Mouse (Mus musculus): ENCODE results near the gene Cfap36. TPM values are rescaled to one million over a fixed set of nuclear protein-coding genes. Genes with fewer than 3 reads are reported as not detected.

Cfap36 gene
- polyA plus RNA-seq, 1 experiment = 14.5 TPM

DNA sequence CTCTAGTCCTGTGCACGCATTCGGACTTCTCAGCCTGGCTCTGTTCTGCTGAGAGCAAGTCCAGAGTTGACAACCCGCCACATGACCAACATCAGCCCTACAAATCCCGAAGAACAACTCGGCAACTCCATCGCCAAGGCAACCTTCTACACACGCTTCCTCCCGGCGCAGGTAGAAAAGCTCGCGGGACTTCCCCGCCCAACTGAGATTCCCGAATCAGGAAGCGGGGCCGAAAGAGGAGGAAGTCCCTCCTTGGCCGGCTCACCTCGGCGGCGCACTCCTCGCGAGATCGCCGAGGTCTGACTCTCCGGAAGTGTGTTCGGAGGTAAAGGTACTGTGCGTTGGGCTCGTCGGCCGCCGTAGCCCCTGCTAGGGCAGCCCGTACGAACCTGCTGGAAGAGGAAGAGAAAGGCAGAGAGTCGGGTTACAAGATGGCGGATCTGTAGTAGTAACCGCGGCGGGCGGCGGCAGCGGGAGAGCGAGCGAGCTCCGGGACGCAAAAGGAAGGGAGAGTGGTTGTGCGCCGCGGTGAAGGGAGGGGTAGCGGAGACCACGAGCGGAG lies 74.6 kb downstream of the Cfap36 start, which contains the start of gene Ppp4r3b:
Ppp4r3b (plus strand) TSS at position 328 of the 562 bp plus-strand sequence.
- Histone ChIP-seq H3K36me3 (ENCODE audit: control insufficient read depth, insufficient read depth) (peaks cover 22% of the 10 kb centered on the region), H3K79me2 (ENCODE audit: control insufficient read depth, insufficient read depth) (peaks cover 78% of the 10 kb centered on the region), H3K79me3 (ENCODE audit: low read depth) (peaks cover 50% of the 10 kb centered on the region), H3K27me3 (ENCODE audit: control insufficient read depth, insufficient read depth, insufficient read length) (no peaks in the 10 kb centered on the region), H3K4me3 (ENCODE audit: insufficient read depth, poor library complexity, severe bottlenecking) (peak within 1 kb of the TSS; percentile 96), H3ac (ENCODE audit: control insufficient read depth, insufficient read length, low read depth) (peak within 1 kb of the TSS; percentile 94)
- TF ChIP-seq MAX (IDR thresholded peaks at IDR 0.05) = no peak
- no peak for TF ChIP-seq MYOG (IDR thresholded peaks at IDR 0.05; ENCODE audit: control insufficient read depth, extremely low read depth, insufficient read length)
- no peak for TF ChIP-seq USF1 (IDR thresholded peaks at IDR 0.05; ENCODE audit: low read depth)
- no peak for TF ChIP-seq CTCF (IDR thresholded peaks at IDR 0.05; ENCODE audit: control insufficient read depth, insufficient read depth, insufficient read length)
- TF ChIP-seq MYOD1 (IDR thresholded peaks at IDR 0.05; ENCODE audit: control insufficient read depth, insufficient read length, low read depth) = no peak
- TF ChIP-seq FOSL1 (IDR thresholded peaks at IDR 0.05; ENCODE audit: insufficient read depth, low read length, poor library complexity, severe bottlenecking) = no peak

DNA sequence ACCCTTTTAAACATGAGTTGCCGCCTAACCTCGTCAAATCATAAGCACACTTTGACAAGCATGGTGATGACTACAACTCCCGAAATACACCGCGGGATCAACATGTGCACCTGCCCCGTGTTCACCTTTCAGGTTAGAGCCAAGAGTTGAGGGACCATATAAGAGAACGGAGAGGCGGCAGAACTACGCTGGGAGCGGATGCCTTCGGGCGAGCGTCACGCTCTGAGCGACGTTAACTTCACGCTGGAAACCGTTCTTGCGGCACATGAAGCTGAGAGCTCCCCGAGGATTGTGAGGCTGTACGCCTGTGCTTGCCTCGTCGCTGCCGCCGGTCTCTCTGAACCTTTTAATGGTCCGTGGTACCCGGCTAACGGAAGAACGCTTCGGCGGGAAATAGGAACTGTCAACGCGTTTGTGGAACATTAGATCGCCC lies 75.2 kb downstream of the Cfap36 start:
- Histone ChIP-seq H3K79me3 (ENCODE audit: low read depth) (peaks cover 46% of the 10 kb centered on the region), H3K79me2 (ENCODE audit: control insufficient read depth, insufficient read depth) (peaks cover 71% of the 10 kb centered on the region), H3ac (ENCODE audit: control insufficient read depth, insufficient read length, low read depth) (peak overlapping the region; percentile 72), H3K36me3 (ENCODE audit: control insufficient read depth, insufficient read depth) (peaks cover 26% of the 10 kb centered on the region), H3K27me3 (ENCODE audit: control insufficient read depth, insufficient read depth, insufficient read length) (no peaks in the 10 kb centered on the region), H3K4me3 (ENCODE audit: insufficient read depth, poor library complexity, severe bottlenecking) (peak overlapping the region; percentile 96)
- no peak for TF ChIP-seq USF1 (IDR thresholded peaks at IDR 0.05; ENCODE audit: low read depth)
- no peak for TF ChIP-seq CEBPB (IDR thresholded peaks at IDR 0.05; ENCODE audit: low read depth)
- TF ChIP-seq MYOG (IDR thresholded peaks at IDR 0.05; ENCODE audit: control insufficient read depth, extremely low read depth, insufficient read length) = no peak
- TF ChIP-seq FOSL1 (IDR thresholded peaks at IDR 0.05; ENCODE audit: insufficient read depth, low read length, poor library complexity, severe bottlenecking) = no peak
- TF ChIP-seq MYOD1 (IDR thresholded peaks at IDR 0.05; ENCODE audit: control insufficient read depth, insufficient read length, low read depth) = no peak
- no peak for TF ChIP-seq MAX (IDR thresholded peaks at IDR 0.05)
- no peak for TF ChIP-seq CTCF (IDR thresholded peaks at IDR 0.05; ENCODE audit: control insufficient read depth, insufficient read depth, insufficient read length)

Other genes with a start within 250 kb of the Cfap36 start
- 7.0 TPM for gene Pnpt1, start 116.7 kb downstream of the Cfap36 start, polyA plus RNA-seq (2012; fragmentation: generic; extraction: Trizol)
- 6.6 TPM for gene Ppp4r3b, start 74.5 kb downstream of the Cfap36 start, polyA plus RNA-seq (2012; fragmentation: generic; extraction: Trizol)
- gene Ccdc88a, start 126.2 kb upstream of the Cfap36 start, polyA plus RNA-seq (2012; fragmentation: generic; extraction: Trizol) = 3.4 TPM

Data from C2C12 (cell line).